Mouse (Mus musculus) R1 (cell line): ENCODE measurements around the gene Pex12.
"Not testable (repeated sequence)": the region's sequence is repeated elsewhere in the genome, so short reads cannot be mapped to it uniquely, and the experiment has no call there.

Experiments
- DNase-seq: peaks from one replicate; pipeline ENCODE4 v3.0.0-alpha.2; 2018; ENCODE audit warnings: low read depth, low spot score

Pex12 gene

GRCm38 (mm10) chr11:83302526-83303251, at the start of gene Pex12:
Gene Pex12 (minus strand): TSS chr11:83302586.
- DNase-seq = peak; percentile 98

GRCm38 (mm10) chr11:83341716-83342245, 39.4 kb upstream of the Pex12 start:
- DNase-seq = no peak

DNA sequence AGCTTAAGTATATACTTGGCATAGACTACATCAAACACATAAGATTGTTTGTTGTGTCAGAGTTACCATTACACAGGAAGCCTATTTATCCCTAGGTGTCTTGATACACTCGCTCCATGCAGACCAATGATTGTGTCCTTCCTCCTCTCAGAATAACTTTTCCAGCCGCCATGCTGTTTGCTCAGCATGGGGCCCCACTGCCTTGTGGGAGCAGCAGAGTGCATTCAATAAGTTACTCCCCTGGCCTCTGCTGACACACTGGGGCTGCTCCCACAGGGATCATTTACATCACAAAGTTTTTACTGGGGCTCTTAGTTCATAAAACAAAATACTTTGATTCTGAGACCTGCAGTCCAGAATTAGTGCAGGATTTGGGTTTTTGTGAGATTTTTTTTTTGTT, 37.3 kb upstream of the Pex12 start:
- peak; percentile 82 for DNase-seq

DNA sequence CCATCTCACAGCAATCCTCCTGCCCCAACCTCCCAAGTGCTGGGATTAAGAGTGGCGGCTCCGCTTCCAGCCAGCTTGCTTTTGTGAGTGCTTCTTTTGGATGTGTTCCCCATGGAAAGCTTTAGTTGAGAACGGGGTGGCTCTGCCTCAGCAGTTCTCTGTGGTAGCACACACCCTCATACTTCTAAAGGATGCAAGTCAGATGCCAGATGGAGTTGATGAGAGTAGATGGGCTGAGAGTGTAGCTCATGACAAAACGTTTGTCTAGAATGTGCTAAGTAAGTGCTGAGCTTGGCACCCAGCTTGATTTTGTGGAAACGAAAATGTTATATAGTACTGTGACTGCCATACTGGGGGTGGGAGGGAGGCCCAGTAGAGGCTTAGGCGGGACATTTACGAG, 33.4 kb upstream of the Pex12 start:
- no peak for DNase-seq

GRCm38 (mm10) chr11:83327427-83327826, 25.0 kb upstream of the Pex12 start:
- DNase-seq = peak; percentile 73

DNA sequence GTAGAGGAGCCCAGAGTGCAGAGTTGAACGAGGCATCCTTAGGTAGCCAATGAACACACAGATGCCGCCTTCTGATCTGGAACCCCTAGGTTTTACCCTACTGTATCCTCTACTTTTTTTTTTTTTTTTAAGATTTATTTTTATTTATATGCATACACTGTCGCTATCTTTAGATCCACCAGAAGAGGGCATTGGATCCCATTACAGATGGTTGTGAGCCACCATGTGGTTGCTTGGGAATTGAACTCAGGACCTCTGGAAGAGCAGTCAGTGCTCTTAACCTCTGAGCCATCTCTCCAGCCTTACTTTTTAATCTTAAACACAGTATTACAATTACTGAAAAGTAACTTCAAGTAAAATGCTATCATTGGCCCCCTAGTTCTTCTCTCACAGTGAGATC, 24.3 kb upstream of the Pex12 start:
- DNase-seq = not testable (repeated sequence)

DNA sequence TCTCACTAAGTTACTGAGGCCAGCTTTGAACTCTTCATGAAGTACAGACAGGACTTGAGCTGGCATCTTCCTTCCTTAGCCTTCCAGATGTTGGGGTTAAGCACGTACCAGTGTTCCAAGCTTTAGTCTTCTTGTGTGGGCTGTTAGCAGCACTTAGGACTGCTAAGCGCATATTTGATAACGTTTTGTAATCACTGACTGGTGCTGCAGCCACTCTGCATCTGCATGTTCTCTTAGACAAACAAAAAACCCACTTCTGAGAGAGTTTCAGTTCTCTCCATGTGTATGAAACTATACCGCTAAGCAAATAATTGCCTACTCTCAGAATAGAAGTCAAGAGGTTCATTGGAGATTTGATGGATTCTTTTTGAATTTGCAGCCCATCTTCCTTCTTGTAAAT, 16.7 kb upstream of the Pex12 start:
- no peak for DNase-seq

GRCm38 (mm10) chr11:83312471-83312870, 10.1 kb upstream of the Pex12 start:
- DNase-seq = no peak

DNA sequence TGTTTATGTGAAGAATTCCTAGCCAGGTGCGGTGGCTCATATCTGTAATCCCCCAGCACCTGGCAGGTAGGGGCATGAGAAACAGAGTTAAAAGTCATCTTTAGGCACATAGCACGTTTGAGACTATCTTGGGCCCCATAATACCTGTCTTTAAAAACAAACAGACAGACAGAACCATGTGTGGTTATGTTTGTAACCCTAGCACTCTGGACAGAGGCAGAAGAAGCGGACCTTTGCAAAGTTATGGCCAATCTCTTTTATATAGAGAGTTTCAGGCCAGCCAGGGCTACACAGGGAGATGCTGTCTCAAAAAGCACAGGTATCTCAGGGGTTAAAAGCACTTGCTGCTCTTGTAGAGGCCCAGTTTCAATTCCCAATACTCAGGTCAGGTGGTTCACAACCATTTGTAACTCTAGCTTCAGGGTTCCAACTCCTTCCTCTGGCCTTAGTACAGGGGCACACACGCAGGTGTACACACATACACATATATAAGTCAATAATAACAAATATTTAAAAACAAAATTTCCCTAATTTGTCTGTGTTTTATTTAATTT, 4.4 kb upstream of the Pex12 start:
- DNase-seq = no peak

- DNase-seq = no peak
Measured at GRCm38 (mm10) chr11:83304485-83304884, 2.1 kb upstream of the Pex12 start.

DNA sequence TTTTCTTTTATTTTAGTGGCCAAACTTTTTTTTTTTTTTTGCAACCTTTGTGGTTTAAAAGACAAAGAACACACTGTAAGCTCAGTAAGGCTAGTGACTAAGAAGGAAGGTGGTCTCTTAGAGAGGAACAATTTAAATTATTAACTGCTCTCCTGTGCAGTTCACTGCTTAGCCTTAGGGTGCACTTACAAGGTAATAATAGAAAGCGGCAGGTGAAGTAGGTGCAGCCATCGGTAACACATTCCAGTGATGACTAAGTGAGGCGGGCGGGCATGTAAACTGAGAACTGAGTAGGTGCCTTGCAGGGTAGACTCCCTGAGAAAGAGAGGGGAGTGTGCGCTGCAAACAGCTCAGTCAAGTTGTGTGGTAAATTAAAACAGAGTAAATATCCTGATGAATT, 1.4 kb upstream of the Pex12 start:
- DNase-seq = peak; percentile 45

GRCm38 (mm10) chr11:83302124-83302523, 262 bp downstream of the Pex12 start:
- no peak for DNase-seq

- no peak for DNase-seq
Measured at GRCm38 (mm10) chr11:83301431-83301831, 955 bp downstream of the Pex12 start.

- no peak for DNase-seq
Measured at GRCm38 (mm10) chr11:83299724-83300123, 2.7 kb downstream of the Pex12 start.

- DNase-seq = peak; percentile 96
Measured at GRCm38 (mm10) chr11:83298225-83299195, 3.9 kb downstream of the Pex12 start, which contains the start of gene Ap2b1. Gene Ap2b1 (plus strand): TSS chr11:83299024.

DNA sequence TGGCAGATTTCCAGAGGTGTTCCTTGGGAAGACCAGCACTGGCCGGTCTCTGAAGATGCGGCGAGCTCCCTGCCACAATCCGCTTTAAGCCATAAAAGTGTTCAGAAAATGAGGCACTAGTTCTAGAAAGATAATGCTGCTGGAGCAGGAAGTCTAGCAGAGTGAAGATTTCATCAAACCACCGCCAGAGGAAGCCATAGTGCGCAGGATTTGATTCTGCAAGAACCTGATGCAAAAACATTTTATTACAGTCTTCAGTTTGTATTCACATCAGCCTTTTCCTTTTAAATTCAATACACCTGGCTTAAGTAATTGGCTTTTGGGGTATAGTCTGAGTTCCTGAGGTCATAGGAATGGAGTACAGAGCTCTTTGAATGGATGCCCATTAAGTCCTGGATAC, 4.6 kb downstream of the Pex12 start:
- no peak for DNase-seq

GRCm38 (mm10) chr11:83294133-83294532, 8.3 kb downstream of the Pex12 start:
- no peak for DNase-seq

GRCm38 (mm10) chr11:83293182-83293581, 9.2 kb downstream of the Pex12 start:
- no peak for DNase-seq

DNA sequence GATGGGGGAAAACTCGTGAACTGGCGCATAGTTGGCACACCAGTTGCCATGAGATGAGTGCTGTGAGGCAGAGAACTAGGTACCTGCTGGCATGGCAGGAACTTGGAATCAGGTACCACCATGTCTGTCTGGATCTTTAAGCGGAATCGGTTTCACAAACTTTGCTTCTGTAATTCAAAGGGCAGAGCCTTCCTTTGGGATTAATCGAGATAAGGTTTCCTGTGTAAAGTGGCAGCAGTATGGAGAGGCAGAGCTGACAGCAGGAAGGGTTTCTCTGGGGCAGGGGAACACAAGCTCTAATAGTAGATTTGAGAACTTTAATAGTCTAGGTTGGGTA, 10.2 kb downstream of the Pex12 start:
- no peak for DNase-seq

GRCm38 (mm10) chr11:83291375-83292250, 10.8 kb downstream of the Pex12 start:
- DNase-seq = peak; percentile 97

- DNase-seq = no peak
Measured at GRCm38 (mm10) chr11:83289633-83290032, 12.8 kb downstream of the Pex12 start.
